Mouse (Mus musculus) CD4-positive, CD25-positive, alpha-beta regulatory T cell (primary cell): ENCODE results near the gene Olfr53. TPM values are rescaled to one million over a fixed set of nuclear protein-coding genes. Genes with fewer than 3 reads are reported as not detected.

ENCODE experiments used
- polyA plus RNA-seq: library from polyadenylated mRNA; unstranded; fragments of 100-300 nt; shearing (Covaris generic); gene quantifications from one replicate; pipeline ENCODE4 v1.2.1, GENCODE M21; 2017

Olfr53 gene
- not detected for polyA plus RNA-seq

DNA sequence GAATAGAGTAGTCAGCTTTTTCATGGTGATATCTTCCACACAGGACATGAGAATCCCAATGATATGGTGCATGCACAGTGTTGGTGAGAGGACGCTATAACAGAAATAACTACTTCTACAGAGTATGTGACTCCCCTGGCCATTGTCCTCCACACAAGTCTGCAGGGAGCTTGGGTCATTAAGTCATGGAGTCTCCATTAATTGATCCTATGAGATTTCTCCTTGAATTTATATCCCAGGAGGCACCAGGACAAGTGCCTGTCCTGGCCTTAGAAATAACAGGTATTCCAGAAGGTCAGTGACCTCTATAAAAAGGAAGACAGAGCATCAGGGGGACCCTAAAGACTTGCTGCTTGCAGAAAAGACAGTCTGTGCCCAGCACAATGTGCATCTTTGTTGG, at the start of gene Olfr53:
Gene Olfr53 (plus strand): TSS at position 301 of the 400 bp plus-strand sequence.

DNA sequence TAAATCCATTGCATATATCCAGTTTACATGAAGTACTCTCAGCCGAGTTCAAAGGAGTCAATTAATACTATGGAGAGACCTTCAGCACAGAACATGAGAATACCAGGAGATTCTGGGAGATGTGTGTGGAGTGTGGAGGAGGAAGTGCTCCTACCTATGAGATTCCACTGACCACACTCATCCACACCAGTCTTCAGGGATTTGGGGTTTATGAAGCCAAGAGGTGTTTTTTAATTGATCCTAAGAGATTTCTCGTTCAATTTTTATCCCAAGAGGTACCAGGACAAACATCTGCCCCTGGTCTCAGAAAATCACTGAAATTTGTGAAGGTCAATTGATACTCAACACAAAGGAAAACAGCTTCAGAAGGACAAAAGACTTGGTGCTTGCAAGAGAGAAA, 45.3 kb upstream of the Olfr53 start, which contains the start of gene Olfr46:
Gene Olfr46 (plus strand): TSS at position 301 of the 400 bp plus-strand sequence.

DNA sequence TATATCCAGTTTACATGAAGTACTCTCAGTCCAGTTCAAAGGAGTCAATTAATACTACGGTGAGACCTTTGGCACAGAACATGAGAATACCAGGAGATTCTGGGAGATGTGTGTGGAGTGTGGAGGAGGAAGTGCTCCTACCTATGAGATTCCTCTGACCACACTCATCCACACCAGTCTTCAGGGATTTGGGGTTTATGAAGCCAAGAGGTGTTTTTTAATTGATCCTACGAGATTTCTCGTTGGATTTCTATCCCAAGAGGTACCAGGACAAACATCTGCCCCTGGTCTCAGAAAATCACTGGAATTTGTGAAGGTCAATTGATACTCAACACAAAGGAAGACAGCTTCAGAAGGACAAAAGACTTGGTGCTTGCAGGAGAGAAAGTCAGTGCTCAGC, 17.6 kb upstream of the Olfr53 start, which contains the start of gene Olfr61:
Gene Olfr61 (plus strand): TSS at position 301 of the 400 bp plus-strand sequence.

DNA sequence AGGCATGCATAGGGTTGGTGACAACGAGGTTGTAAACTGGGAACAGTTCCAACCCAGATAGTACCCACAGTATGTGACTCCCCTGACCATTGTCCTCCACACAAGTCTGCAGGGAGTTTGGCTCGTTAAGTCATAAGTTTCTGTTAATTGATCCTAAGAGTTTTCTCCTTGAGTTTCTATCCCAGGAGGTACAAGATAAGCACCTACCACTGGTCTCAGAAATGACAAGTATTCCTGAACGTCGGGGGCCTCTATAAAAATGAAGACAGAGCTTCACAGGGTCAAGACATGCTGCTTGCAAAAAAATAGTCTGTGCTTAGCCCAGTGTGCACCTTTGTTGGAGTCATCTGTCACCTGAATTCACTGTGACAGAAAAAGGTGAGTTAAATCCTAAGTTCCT, 13.4 kb downstream of the Olfr53 start, which contains the start of gene Olfr539:
Gene Olfr539 (plus strand): TSS at position 301 of the 400 bp plus-strand sequence.

DNA sequence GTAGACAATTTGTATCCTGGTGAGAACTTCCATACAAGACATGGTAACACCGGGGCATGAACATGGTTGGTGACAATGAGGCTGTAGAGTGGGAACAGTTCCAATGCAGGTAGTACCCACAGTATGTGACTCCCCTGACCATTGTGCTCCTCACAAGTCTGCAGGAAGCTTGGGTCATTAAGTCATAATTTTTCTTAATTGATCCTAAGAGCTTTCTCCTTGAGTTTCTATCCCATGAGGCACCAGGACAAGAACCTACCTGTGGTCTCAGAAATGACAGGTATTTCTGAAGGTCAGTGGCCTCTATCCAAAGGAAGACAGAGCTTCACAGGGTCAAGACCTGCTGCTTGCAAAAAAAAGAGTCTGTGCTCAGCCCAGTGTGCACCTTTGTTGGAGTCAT, 35.4 kb downstream of the Olfr53 start, which contains the start of gene Olfr45:
Gene Olfr45 (plus strand): TSS at position 301 of the 400 bp plus-strand sequence.

DNA sequence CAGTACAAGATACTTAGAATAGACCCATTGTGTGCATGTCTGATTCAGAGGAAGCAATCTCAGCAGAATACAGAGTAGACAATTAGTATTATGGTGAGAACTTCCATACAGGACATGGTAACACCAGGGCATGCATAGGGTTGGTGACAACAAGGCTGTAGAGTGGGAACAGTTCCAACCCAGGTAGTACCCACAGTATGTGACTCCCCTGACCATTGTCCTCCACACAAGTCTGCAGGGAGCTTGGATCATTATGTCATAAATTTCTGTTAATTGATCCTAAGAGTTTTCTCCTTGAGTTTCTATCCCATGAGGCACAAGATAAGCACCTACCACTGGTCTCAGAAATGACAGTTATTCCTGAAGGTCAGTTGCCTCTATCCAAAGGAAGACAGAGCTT, 50.7 kb downstream of the Olfr53 start, which contains the start of gene Olfr541:
Gene Olfr541 (plus strand): TSS at position 301 of the 400 bp plus-strand sequence.

Other genes with a start within 250 kb of the Olfr53 start
- gene Olfr531, start 243.5 kb upstream of the Olfr53 start, polyA plus RNA-seq: not detected
- gene Olfr532, start 224.8 kb upstream of the Olfr53 start, polyA plus RNA-seq: 0.07 TPM
- gene Olfr533, start 183.1 kb upstream of the Olfr53 start, polyA plus RNA-seq: not detected
- not detected for gene Olfr535, start 162.2 kb upstream of the Olfr53 start, polyA plus RNA-seq
- gene Olfr536, start 139.1 kb upstream of the Olfr53 start, polyA plus RNA-seq: not detected
- gene Olfr538, start 78.6 kb upstream of the Olfr53 start, polyA plus RNA-seq: not detected
- gene Olfr46, start 45.2 kb upstream of the Olfr53 start, polyA plus RNA-seq: 0.04 TPM
- not detected for gene Olfr61, start 17.5 kb upstream of the Olfr53 start, polyA plus RNA-seq
- 0.05 TPM for gene Olfr539, start 13.5 kb downstream of the Olfr53 start, polyA plus RNA-seq
- gene Olfr45, start 35.5 kb downstream of the Olfr53 start, polyA plus RNA-seq: 0.07 TPM
- not detected for gene Olfr541, start 50.8 kb downstream of the Olfr53 start, polyA plus RNA-seq
- gene Cyp2e1, start 117.3 kb downstream of the Olfr53 start, polyA plus RNA-seq: not detected
- 0.84 TPM for gene Syce1, start 141.4 kb downstream of the Olfr53 start, polyA plus RNA-seq
- gene Zfp941, start 175.7 kb downstream of the Olfr53 start, polyA plus RNA-seq: 0.20 TPM
- gene Urah, start 188.6 kb downstream of the Olfr53 start, polyA plus RNA-seq: not detected
- not detected for gene Scgb1c1, start 199.1 kb downstream of the Olfr53 start, polyA plus RNA-seq
- gene Odf3, start 201.4 kb downstream of the Olfr53 start, polyA plus RNA-seq: 0.16 TPM
- not detected for gene Gm45785, start 209.9 kb downstream of the Olfr53 start, polyA plus RNA-seq
- 134 TPM for gene Ric8a, start 210.5 kb downstream of the Olfr53 start, polyA plus RNA-seq
- gene Bet1l, start 211.1 kb downstream of the Olfr53 start, polyA plus RNA-seq: 43.1 TPM
- gene Psmd13, start 235.5 kb downstream of the Olfr53 start, polyA plus RNA-seq: 199 TPM
- gene Sirt3, start 235.9 kb downstream of the Olfr53 start, polyA plus RNA-seq: 8.4 TPM